Mouse (Mus musculus) bone marrow macrophage, adult 2 months (primary cell): ENCODE data around the gene Rpl13.

Experiments used
- CTCF ChIP-seq: IDR thresholded peaks from 2 replicates; pipeline ENCODE4 v1.5.1; 2012; ENCODE audit warnings: low read depth, mild to moderate bottlenecking, low read length, moderate library complexity
- POLR2A ChIP-seq: IDR thresholded peaks from 2 replicates; pipeline ENCODE4 v1.6.1; 2012; ENCODE audit warnings: mild to moderate bottlenecking, low read depth, low read length, borderline replicate concordance

DNA sequence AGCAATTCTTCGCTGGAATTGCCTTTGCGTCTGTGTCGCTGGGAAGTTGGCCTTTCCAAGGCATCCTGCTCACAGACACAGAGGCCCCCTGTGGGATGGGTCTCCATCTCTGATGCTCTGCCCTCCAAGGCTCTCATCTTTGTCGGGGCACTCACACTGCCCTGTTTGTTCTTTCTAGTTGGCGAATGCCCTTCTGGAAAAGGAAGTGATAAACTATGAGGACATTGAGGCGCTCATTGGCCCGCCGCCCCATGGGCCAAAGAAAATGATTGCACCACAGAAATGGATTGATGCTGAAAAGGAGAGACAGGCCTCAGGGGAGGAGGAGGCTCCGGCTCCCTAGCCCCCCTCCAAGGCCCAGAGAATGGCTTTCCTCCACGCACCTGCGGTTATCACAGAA lies 4.9 kb upstream of the Rpl13 start:
- TF ChIP-seq POLR2A = no peak
- TF ChIP-seq CTCF = no peak
